8 mouse cellular contexts compared by ENCODE assay signal in the genomic region with DNA sequence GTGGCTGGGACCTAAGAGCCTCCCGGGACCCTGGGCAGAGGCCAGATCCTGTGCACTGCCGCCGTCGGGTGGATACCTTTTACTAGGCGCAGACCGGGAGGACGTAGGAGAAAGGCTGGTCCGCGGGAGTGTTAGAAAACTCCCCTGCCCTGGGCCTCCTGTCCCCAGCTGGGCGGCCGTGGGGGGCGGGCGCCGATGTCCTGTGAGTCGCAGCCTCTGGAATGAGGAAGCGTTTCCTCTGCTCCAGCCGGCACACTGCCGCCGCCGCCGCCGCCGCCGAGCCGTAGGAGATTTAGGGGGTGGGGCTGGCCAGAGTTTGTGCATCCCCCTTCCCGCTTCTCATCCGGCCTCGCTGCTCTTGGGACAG. TPM values are rescaled to one million over a fixed set of nuclear protein-coding genes. Genes with fewer than 3 reads are reported as not detected.
A peak's percentile ranks its signal among the peaks of the same experiment; 100 is the strongest.
DNase-seq lines count a peak whose midpoint lies in the region; ATAC-seq and TF ChIP-seq lines count a peak whose summit lies in the region.

No protein-coding gene starts in this region.

- peaks cover 36% of the 10 kb centered on the region for H3K36me3 ChIP-seq in liver, embryonic 12.5 days
- peaks cover 9% of the 10 kb centered on the region for H3K36me3 ChIP-seq in myocyte (ENCODE audit: control insufficient read depth, insufficient read depth)

- intact Hi-C loops in gastrocnemius, postnatal 36 days (cut with DNase I), result no loop called here

- H3ac ChIP-seq in myocyte (ENCODE audit: control insufficient read depth, insufficient read length), result peak overlapping the region; percentile 92

- ATAC-seq in inflammation-experienced regulatory T-cells, adult 6 months, result peak; percentile 8
- ATAC-seq in liver, embryonic 12.5 days, result peak; percentile 45; the same call in 1 of the 2 replicates

- peak overlapping the region; percentile 94 for H3K4me3 ChIP-seq in liver, embryonic 12.5 days
- peak overlapping the region; percentile 77 for H3K4me3 ChIP-seq in myocyte

- peak overlapping the region; percentile 77 for H3K9ac ChIP-seq in liver, embryonic 12.5 days

- H3K79me2 ChIP-seq in myocyte (ENCODE audit: control insufficient read depth, insufficient read depth), result peaks cover 65% of the 10 kb centered on the region

- no peak for TF ChIP-seq POLR2A in myocyte (IDR thresholded peaks at IDR 0.05; ENCODE audit: insufficient read length, low read depth)

- no peaks in the 10 kb centered on the region for H3K27me3 ChIP-seq in liver, embryonic 12.5 days (replicated peaks)
- no peaks in the 10 kb centered on the region for H3K27me3 ChIP-seq in myocyte (ENCODE audit: control insufficient read depth, insufficient read depth, insufficient read length)

- peaks cover 37% of the 10 kb centered on the region for H3K4me1 ChIP-seq in liver, embryonic 12.5 days

- H3K27ac ChIP-seq in liver, embryonic 12.5 days, result peak overlapping the region; percentile 82

- 0% methylated on average over 24 of the region's 28 CpGs for WGBS in liver, embryonic 12.5 days (ENCODE audit: insufficient replicate concordance)

- peak overlapping the region; percentile 94 for H3K4me2 ChIP-seq in liver, embryonic 12.5 days
- H3K4me2 ChIP-seq in myocyte (ENCODE audit: low read depth), result peak overlapping the region; percentile 82

- no peaks in the 10 kb centered on the region for H3K9me3 ChIP-seq in liver, embryonic 12.5 days (replicated peaks)

- DNase-seq in frontal cortex, postnatal 10 days (ENCODE audit: low spot score in 2 of 2), result peak; percentile 45 to 54
- DNase-seq in frontal cortex, postnatal 36 days (ENCODE audit: low spot score in 2 of 2), result no peak
- peak; percentile 84 for DNase-seq in embryo, embryonic 10 days (ENCODE audit: low spot score)
- DNase-seq in gastrocnemius, postnatal 36 days, result peak; percentile 70 to 74
- DNase-seq in thymus, postnatal 36 days, result peak; percentile 44 to 64

TF ChIP-seq in myocyte, 11 proteins besides CTCF, POLR2A, EP300 and RAD21:
- TF ChIP-seq POLR2AphosphoS2 (IDR thresholded peaks at IDR 0.05; ENCODE audit: insufficient read length, low read depth) (no peak), SRF (IDR thresholded peaks at IDR 0.05; ENCODE audit: control insufficient read depth, insufficient read length, low read depth) (peak; percentile 11)

RNA-seq across cellular contexts. Expression of a gene that starts 0.6 kb away (rescaled TPM):
- total RNA-seq in gastrocnemius, postnatal 36 days (2021), result 10 to 100 TPM in 1 of 2 experiments, 1 to 10 TPM in 1; 9.3 to 10.5 TPM
- polyA plus RNA-seq in inflammation-experienced regulatory T-cells, adult 6 months (2017; shearing (Covaris generic)), result 10 to 100 TPM; 20.9 to 43.7 (median 25.2) TPM
- 44.2 and 44.5 TPM in 2 replicates for polyA plus RNA-seq in liver, embryonic 12.5 days (2016; fragmentation: Nextera tagmentation; extraction: Ambion mirVana)
- polyA plus RNA-seq in myocyte (2012; fragmentation: generic; extraction: Trizol), result 85.2 TPM

RNA-seq across cellular contexts. Expression of a gene that starts 0.7 kb away (rescaled TPM):
- total RNA-seq in gastrocnemius, postnatal 36 days (2021), result 10 to 100 TPM; 74.4 to 90.9 TPM
- 10 to 100 TPM; 43.7 to 57.0 (median 49.4) TPM for polyA plus RNA-seq in inflammation-experienced regulatory T-cells, adult 6 months (2017; shearing (Covaris generic))
- polyA plus RNA-seq in liver, embryonic 12.5 days (2016; fragmentation: Nextera tagmentation; extraction: Ambion mirVana), result 108 and 110 TPM in 2 replicates
- polyA plus RNA-seq in myocyte (2012; fragmentation: generic; extraction: Trizol), result 68.2 TPM

RNA-seq across cellular contexts. Expression of a gene that starts 17.3 kb away (rescaled TPM):
- 1 to 10 TPM; 6.9 to 8.6 TPM for total RNA-seq in gastrocnemius, postnatal 36 days (2021)
- polyA plus RNA-seq in inflammation-experienced regulatory T-cells, adult 6 months (2017; shearing (Covaris generic)), result under 1 TPM in 2 of 3 experiments, not detected in 1; 0.23 to 0.24 TPM
- 0.32 and 0.54 TPM in 2 replicates for polyA plus RNA-seq in liver, embryonic 12.5 days (2016; fragmentation: Nextera tagmentation; extraction: Ambion mirVana)
- polyA plus RNA-seq in myocyte (2012; fragmentation: generic; extraction: Trizol), result 3.5 TPM

RNA-seq across cellular contexts. Expression of a gene that starts 21.4 kb away (rescaled TPM):
- 1 to 10 TPM; 5.3 to 5.5 TPM for total RNA-seq in gastrocnemius, postnatal 36 days (2021)
- 10 to 100 TPM in 2 of 3 experiments, 1 to 10 TPM in 1; 7.4 to 11.4 (median 11.3) TPM for polyA plus RNA-seq in inflammation-experienced regulatory T-cells, adult 6 months (2017; shearing (Covaris generic))
- 7.5 and 8.2 TPM in 2 replicates for polyA plus RNA-seq in liver, embryonic 12.5 days (2016; fragmentation: Nextera tagmentation; extraction: Ambion mirVana)
- 11.6 TPM for polyA plus RNA-seq in myocyte (2012; fragmentation: generic; extraction: Trizol)

RNA-seq across cellular contexts. Expression of a gene that starts 21.8 kb away (rescaled TPM):
- total RNA-seq in gastrocnemius, postnatal 36 days (2021), result under 1 TPM; 0.47 to 0.69 TPM
- 1 to 10 TPM; 1.7 to 3.3 (median 2.7) TPM for polyA plus RNA-seq in inflammation-experienced regulatory T-cells, adult 6 months (2017; shearing (Covaris generic))
- polyA plus RNA-seq in liver, embryonic 12.5 days (2016; fragmentation: Nextera tagmentation; extraction: Ambion mirVana), result 2.1 and 2.3 TPM in 2 replicates
- polyA plus RNA-seq in myocyte (2012; fragmentation: generic; extraction: Trizol), result 1.3 TPM

Comparison
In these comparisons a context has a peak if more than half of its experiments do, and no peak if none do; other contexts are left out.
1. DNase-seq: peak in frontal cortex, postnatal 10 days (2 of 2), embryo, embryonic 10 days (single experiment), gastrocnemius, postnatal 36 days (2 of 2) and thymus, postnatal 36 days (2 of 2); none in frontal cortex, postnatal 36 days (0 of 2).